Mouse (Mus musculus) Muller cell, postnatal 12 days (primary cell): ENCODE measurements around the gene Zmiz1.

Experiments
- DNase-seq: peaks from one replicate; pipeline ENCODE4 v3.0.0-alpha.2; 2015; ENCODE audit errors: inconsistent ontology term

Zmiz1 gene

DNA sequence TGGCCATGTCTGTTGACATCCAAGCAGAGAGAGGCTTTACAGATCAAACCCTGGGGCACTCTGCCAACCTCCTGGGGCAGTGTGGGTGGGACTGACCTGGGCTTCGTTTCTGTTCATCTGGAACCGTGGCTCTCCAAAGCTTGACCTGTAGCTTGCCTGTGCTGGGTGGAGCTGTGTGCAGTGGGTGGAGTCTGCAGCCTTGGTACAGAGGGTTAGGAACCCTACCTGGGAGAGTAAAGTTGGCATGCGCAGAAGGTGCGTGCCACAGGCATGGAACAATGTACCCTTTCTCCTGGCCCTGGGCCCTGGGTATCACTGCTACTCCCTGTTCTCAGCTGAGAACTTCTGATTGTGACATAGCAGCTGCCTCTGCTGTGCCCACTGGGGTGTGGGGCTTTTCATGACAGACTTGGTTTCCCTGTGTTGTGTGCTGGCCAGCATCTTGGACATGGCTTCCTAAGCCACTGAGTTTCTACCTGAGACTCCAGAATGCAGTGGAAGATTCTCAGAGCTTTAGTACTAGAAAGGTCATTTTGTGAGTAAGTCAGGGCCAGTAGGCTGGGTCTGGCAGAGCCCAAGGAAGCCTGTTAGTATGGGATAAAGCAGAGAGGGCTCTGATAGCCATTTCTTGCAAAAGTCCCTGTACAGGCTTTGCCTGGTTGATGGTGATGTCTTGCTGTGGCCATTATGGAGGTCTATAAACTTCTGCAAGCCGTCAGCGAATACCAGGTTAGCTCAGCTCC lies 30.5 kb downstream of the Zmiz1 start:
- DNase-seq: peak; percentile 77

DNA sequence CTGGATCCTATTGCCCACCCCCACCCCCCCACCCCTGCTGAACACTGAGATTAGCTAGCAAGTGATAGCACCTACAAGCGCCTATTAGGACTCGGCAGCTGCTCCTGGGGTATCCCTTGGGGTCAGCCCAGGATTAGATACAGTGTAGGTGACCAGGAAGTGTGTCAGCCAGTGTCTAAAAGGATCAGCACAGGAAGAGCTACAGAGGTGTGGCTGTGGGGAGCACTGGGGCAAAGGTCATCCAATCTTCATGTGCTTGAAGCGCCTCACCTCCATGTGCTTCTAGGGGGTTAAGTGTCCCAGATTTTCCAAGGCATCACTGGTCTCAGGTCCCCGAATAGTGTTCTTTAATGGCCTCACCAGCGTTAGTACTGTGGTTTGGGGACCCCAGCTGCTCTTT lies 33.0 kb downstream of the Zmiz1 start:
- no peak for DNase-seq

DNA sequence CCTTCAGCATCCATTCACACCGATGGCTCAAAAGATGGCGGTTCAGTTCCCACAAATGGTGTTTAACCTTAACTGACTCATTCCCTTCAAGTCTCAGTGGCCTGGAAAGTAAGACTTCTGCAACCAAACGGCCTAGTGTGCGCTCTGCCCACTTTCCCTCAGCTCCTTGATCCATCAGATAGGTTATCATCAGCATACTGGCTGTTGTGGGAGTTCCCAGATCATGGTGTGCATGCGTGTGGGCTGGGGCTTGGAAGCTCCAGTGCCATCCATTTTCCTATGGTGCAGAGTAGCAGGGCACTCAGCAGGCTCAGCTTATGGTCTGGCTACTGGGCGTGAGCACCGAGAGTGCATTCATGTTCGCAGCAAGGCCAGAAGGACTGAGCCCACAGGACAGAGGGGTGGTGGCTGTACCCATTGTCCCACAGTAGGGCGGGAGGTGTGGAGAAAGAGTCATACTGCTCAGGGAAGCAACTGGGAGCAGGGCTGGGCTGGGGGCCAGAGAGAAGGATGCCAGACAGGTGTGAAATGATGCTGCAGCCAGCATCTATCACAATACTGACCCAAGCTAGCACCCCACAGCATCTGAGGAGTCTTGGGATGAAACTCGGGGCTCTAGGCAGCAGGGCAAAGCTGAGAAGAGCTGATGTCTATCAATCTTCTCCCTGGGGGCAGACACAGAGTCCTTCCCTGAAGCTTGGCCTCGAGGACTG lies 33.7 kb downstream of the Zmiz1 start:
- DNase-seq: no peak

DNA sequence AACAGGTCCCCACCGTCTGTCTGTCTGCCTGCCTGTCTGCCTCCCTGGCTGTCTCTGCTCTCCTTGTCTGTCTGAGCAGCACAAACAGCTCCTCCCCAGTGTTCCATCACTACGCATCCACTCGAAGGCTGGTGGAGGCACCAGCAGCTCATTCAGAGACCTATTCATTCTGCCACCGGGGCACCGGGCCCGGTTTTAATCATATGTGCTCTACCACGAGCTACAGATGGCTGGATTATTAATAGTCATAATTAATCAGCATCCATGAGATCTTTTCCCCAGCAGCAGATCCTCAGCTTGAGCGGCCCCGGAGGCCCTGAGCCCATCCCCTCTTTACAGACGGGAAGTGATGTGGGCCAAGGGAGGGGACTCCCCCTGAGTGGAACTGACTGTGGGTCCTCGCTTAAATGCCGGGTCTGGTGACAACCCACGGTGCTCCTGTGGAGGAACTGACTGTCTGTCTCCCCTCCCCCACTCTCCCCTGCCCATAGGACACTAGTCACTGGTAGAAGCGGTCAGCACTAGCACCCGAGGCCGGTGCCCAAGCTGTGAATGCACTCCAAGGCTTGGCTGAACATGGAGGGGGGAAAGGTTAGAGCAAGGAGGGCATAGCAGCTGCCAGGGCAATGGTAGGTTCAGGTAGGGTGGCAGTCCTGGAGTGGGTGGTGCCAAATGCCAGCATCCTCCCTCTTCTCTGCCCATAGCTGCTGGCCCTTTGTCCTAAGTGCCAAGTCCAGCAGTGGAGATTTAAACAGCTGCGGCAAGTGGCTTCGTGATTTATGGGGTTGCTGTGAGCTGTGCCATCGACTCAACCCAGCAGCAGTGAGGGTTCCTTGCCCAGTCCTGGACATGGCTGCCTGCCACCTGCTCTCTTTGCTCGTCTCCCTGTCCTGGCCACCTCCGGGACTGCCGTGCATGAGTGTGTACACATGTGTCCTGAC lies 34.6 kb downstream of the Zmiz1 start:
- DNase-seq: peak; percentile 87

DNA sequence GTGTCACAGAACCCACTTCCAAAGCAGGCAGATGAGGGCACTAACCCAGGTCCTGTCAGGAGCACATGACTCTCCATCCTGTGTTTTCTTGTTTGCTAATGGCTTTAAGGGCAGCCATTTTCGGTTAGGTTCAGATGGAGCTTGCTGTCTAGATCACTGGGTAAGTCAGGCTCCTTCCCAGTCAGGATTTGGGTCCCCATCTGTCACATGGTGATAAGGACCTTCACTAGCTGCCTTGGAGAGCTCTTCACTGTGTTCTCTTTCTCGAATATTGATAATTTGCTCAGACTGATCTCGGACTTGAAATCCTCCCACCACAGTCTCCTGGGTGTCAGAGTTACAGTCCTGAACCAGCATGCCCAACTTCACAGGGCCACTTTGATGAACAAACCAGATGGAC lies 35.8 kb downstream of the Zmiz1 start:
- no peak for DNase-seq

DNA sequence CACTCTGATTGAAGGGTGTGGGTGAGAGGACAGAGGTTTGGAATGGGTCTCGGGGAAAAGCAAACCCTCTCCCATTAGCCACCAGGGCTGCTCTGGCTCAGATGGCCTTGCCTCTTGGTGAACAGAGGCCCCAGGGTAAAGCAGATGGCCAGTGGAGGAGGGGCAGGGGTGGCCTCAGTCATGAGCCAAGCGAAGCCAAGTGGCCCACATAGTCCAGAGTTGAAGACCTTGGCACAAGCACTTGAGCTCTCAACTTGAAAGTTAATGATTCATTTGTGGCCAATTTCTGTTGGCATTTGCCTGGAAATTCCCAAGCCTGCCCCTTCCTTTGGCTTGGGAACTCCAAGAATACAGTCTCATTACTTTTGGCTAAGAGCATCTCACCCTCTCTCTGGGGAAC lies 37.1 kb downstream of the Zmiz1 start:
- peak; percentile 98 for DNase-seq

DNA sequence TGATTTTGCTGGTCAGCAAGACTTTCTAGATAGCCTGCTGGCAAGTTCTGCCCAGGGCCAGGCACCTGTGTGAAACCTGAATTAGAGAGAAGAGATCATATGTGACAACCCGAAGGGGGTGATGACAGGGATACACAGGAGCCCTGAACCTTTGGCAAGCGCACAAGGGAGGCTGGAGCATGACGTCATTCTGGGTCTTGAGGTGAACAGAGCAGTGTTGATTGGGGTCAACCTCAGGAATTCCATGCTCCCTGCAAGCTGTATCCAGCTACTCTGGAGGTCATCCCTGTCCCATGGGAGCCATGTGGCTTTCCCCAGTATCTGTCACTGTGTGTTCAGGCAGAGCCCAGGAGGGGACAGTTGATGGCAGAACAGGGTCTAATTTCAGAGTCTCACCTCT lies 38.0 kb downstream of the Zmiz1 start:
- DNase-seq: peak; percentile 84

DNA sequence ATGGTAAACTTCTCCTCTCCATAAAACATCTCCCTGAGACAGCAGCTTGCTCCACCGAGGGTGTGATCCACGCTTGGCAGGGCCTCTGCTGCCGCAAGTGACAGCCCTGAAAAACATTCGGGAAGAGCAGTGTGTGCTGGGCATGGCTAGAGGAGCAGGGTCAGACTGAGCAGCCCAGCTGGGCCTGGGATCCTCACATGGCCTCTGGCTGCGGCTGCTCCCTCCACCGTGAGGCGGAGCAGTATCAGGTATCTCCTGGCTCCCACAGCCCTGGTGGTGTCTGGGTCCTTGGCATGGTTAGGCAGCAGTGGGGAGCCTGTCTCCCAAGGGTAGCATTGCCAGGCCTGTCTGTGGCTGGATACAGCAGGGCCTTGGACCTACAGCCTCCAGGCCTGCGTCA lies 38.6 kb downstream of the Zmiz1 start:
- peak; percentile 74 for DNase-seq

DNA sequence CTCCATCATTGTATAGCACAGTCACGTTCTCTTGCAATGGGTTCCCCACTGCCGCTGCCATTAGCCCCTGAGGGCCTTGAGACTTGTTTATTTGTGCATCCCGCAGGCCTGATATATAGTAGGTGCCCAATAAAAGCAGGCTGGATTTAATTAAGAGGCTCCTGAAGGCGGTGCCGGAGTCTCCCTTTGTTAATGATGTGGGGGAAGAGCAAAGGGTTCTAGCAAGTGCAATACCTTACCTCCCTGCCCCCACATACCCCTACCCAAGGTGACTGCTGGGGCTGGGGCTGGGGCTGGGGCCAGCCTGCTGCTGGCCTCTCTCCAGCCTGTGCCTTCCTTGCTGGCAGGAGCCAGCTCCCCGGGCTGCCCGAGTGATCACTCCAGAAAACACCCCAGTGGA lies 39.4 kb downstream of the Zmiz1 start:
- DNase-seq: no peak

DNA sequence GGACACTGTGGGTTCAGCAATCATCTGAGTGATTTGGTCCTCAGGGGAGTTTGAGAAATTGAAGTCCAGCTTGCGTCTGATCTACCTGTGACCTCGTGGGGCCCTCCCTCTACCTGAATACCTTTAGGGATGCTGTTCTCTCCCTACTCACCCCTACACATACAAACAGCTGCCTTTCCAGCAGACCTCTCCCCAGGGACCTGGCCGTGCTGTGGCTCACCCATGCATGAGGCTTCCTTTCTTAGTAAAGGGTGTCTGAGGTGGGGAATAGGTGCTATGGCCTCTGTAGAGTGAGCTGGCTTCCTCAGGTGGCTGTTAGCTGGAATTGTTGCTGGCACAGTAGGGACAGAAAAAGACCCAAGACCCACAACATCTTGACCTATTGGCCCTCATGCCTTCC lies 40.5 kb downstream of the Zmiz1 start:
- DNase-seq: no peak

DNA sequence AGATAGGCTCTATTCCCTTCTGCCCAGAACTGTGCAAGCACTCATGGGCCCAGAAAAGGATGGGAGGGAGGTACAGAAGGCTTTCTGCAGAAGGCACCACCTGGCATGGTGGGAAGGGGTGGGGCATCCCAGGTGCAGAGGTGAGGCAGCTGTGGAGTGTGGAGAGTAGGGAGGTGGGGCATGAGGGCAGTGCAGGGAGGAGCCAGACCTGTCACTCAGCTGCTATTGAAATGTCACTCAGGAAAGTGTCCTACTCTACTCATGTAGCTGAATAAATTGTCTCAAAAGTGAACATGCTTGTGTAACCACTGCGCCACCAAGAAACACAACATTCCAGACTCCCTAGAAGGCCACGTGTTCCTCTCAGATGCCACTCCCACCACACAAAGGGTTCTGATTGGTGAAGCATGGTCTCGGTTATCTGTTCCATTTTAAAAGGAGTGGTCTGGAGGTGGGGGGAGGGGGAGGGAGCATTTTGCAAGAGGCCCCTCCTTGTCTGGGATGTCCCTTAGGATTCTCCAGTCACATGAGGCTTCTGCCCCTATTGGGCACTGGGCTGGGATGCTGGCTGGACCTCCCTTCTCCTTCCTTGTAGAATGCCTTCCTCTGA lies 41.6 kb downstream of the Zmiz1 start:
- no peak for DNase-seq

DNA sequence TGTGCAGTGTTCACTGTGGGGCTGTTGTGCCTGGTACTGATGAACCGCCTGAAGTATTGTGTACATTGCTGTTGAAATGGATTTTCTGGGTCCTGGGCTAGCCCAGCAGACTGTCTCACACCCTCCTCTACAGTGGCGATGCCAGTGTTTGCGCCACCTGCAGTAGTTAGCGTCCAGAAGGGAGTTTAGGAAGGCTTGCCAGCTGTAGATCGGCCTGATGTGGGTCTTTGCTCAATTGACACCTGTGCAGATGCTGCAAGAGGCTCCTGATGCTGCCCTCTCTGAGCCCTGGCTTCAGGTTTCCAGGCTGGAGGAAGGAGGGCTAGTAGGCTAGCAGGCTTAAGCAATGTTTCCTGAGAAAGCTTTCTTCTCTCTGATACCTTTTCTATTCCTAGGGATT lies 42.5 kb downstream of the Zmiz1 start:
- no peak for DNase-seq

DNA sequence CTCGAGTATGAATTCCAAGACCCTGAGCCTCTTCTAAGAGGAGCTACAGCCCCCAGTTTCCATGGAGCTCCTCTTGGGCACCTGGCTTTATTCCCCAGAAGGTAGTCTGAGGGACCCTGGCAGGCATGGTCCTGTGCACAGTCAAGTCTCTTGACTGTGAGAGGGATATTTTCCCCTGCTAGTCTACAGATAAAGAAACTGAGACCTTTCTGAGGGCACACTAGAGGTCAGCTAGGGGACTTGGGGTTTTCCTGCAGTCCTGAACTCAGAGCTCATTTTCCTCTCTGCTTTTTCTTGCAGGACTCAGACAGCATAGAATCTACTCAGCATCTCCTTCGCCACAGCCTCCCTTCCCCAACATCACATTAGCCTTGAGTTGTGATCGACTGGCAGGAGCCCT lies 43.4 kb downstream of the Zmiz1 start:
- DNase-seq: no peak

DNA sequence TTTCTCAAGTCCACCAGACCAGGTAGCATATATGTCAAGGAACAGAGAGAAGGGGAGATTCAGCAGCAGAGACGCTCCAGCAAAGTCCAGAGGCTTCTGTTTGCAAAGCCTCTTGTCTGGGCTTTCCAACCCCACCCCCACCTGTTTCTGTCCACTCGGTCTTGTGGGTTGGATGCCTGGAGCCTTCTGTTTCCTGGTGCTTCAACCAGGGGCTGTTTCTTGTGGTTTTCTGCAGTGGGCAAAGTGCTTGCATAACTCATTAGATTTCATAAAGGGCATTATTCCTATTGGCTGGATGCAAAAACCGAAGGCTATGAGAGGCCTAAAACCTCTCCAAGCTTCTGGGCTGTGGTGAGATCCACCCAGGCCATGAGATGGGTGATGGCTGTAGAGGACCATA lies 45.3 kb downstream of the Zmiz1 start:
- DNase-seq: peak; percentile 80

DNA sequence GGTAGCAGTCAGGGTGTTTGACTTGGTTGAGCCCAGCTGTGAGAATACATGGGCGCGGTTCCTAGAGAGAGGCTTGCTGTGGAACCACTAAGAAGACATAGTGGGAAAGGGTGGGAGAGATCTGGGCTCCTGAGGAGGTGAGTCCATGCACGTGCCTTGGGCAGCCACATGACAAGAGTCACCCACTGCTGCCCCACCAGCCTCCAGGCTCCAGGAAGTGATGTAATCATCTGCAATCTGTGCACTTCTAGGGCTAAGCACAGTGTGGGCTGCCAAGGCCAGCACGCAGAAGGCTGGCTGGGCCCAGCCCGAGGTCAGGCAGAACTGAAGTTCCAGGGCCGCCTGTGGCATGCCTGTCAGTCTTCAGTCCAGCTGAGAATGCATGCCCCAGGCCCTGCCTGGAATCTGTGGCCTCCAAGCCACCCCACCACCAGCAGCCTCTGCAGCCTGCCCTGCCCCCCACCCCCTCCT lies 46.3 kb downstream of the Zmiz1 start:
- DNase-seq: peak; percentile 92

DNA sequence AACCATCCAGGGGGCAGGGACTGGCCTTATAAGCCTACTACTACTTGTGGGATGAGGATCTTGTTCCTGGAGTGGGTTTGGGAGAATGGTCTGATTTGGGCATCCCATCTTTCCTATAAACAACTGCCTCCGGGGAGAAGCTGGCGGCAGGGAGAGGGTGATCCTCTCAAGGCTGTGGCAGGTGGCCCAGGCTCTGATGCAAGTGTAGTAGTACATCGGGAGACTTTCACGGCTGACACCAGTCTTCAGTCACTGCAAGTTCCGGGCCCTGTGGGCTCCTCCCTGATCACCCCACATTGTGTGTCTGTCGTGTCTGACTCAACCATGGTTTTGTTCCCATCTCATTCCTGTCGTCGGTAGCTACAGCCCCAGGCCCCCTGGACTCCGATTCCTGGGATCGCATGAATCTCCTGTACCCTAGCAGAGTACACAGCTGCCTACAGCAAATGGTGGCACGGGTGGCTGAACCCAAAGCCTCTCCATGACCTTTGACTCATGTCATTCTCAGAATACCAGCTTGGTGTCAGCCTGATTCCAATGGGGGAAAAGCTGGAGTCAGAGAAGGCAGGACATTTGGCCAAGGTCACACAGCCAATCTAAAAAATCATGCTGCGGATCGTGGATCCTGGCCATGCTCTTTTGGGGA lies 49.2 kb downstream of the Zmiz1 start:
- DNase-seq: no peak

DNA sequence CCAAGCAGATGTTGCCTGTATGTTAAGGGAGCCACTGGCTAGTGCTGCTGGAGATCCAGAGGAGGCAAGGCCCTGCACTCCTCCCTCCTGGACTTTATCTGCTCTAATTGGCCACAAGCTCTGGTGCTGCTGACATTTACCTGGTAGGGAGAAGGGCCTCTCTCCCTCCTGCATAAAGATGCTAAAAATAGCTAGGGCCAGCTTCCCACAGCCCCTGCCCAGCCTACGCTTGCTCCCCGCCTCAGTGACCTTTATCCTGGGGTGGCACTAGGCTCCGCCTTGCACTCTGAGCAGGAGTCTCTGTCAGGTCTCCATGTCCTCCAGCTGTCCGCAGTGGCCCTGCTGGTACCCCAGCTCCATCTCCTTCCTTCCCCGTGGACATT lies 49.8 kb downstream of the Zmiz1 start:
- no peak for DNase-seq

DNA sequence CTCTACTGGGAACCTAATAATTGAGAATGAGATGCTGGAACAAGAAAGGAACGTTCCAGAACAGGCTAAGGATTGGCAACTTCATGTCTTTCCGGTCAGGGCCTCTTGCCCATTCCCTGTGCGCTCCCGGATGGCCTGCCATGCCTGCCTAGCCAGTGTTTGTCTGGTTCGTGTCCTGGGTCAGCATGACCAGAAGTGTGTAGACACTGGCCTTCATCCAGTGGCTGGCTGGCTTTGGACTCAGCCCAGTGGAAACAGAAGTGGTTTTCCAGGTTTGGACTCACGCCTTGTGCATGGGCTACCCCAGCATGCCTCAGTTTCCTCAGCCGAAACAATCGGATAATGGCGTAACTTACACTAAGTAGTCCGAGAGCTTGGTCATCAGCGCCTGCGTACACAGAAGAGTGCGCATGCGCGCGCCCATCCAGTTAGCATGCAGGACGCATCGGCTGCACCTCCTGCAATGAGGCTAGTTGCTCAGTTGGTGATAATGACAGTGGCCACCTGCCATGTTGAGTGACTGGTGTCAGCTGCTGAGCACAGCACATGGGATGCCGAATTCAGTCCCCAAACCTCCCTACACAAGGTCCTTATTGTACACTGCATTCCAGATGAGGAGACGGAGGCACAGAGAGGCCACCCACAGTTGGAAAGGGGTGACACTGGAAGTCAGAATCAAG lies 50.6 kb downstream of the Zmiz1 start:
- DNase-seq: no peak

DNA sequence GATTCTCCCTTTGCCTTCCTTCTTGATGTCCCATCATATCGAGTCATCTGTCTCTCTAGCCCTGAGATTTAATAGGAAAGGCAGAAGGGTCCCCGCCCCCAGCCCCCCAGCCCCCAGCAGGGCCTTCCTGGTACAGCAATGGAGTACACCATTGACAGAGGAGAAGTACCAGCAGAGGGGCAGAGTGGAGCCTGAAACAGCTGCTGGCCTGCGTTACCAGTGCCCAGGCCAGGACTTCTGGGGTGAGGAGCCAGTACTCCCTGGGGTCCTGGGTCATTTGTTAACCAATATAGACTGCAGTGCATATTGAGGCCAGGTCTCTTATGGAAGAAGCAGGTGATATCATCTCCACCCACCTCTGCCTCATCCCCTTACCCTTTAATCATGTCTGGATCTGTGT lies 51.4 kb downstream of the Zmiz1 start:
- DNase-seq: no peak

DNA sequence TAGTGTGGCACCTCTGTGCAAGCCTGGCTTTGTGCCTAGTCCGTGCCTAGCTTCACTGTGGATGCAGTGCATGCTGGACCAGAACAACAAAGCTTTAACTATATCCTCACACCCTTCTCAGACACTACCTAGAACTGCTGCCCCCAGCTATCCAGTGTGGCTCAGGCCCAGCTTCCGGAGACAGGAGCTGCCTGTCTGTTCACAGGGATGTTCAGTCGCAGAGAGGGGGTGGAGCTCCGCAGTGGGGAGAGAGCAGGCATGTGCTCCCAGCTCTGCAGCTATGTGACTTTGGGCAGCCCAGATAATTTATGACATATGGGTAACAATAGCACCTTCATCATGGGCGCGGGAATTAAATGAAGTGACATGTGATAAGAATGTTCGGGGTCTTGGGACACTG lies 52.0 kb downstream of the Zmiz1 start:
- DNase-seq: no peak

DNA sequence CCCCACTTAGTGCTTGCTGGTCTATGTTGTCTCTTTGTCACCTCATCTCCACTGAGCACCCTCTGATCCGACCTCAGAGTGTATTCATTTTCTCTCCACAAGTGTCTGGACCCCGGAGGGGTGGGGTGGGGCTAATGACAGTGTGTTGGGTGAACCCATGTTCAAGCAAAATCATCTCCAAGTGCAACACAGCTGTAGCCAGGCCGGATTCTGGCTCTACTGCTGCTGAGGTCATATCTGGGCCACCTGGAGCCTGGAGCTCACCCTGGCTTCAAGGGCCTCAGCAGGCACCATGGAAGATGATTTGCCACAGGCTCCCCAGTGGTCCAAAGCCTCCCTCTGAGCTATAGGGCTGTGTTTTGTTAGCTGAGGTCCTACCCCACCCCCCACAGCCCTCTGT lies 52.6 kb downstream of the Zmiz1 start:
- DNase-seq: no peak
